Mouse (Mus musculus): ENCODE data around the gene Tsfm.

Gene Tsfm

GRCm38 (mm10) chr10:126962271-126962965, 68.2 kb downstream of the Tsfm start:
- DNase-seq (ENCODE audit: low spot score in 2 of 2), result no peak

- DNase-seq (ENCODE audit: low spot score in 2 of 2), result no peak
These were observed 68.9 kb downstream of the Tsfm start for GRCm38 (mm10) chr10:126961757-126962156.
